Mouse (Mus musculus): Measurements from ENCODE around the gene Sh2d6.

- TF ChIP-seq CTCF (IDR thresholded peaks at IDR 0.05; ENCODE audit: low read depth, low read length) = no peak
- no peak for TF ChIP-seq POLR2A (IDR thresholded peaks at IDR 0.05; ENCODE audit: borderline replicate concordance, low read depth, low read length)
These were observed 23.9 kb upstream of the Sh2d6 start for GRCm38 (mm10) chr6:72545377-72545776.

Data from bone marrow macrophage, adult 2 months (primary cell).